ENCODE assay signal across 31 mouse cellular contexts in genomic region chr12:57456911-57457310, GRCm38 (mm10).
"Had no signal": no experiment of that assay in that cellular context is flagged by ENCODE, and none has a peak within 500 bp of the region (broad histone marks: within the 10 kb centered on the region; RNA-seq: fewer than 3 reads in every experiment).

No protein-coding gene starts in this region.

- H3K9me3 ChIP-seq: limb, embryonic 10.5 days; limb, embryonic 12.5 days; limb, embryonic 13.5 days; limb, embryonic 15.5 days; liver, embryonic 12.5 days; liver, embryonic 13.5 days; liver, embryonic 15.5 days; lung, embryonic 15.5 days; midbrain, embryonic 12.5 days; midbrain, embryonic 13.5 days; midbrain, embryonic 15.5 days; neural tube, embryonic 12.5 days had no signal

- H3K36me3 ChIP-seq: limb, embryonic 10.5 days; limb, embryonic 12.5 days; limb, embryonic 13.5 days; limb, embryonic 15.5 days; liver, embryonic 12.5 days; liver, embryonic 13.5 days; liver, embryonic 15.5 days; lung, embryonic 15.5 days; midbrain, embryonic 12.5 days; midbrain, embryonic 13.5 days; midbrain, embryonic 15.5 days; neural tube, embryonic 12.5 days had no signal

- DNase-seq: left cerebral cortex, postnatal 4 days; liver; liver, embryonic 13.5 days; liver, postnatal 0 days; lung, adult 18-20 months; lung, adult 2 months; lung, embryonic 14.5 days; lung, postnatal 10 days; lung, postnatal 14 days; lung, postnatal 36 days; lung, postnatal 4 days; midbrain, embryonic 14.5 days had no signal

- H3K9ac ChIP-seq: limb, embryonic 12.5 days; limb, embryonic 13.5 days; limb, embryonic 15.5 days; liver, embryonic 12.5 days; liver, embryonic 13.5 days; liver, embryonic 14.5 days; liver, embryonic 15.5 days; liver, postnatal 0 days; lung, embryonic 14.5 days; lung, embryonic 15.5 days; midbrain, embryonic 12.5 days; midbrain, embryonic 13.5 days; midbrain, embryonic 15.5 days; neural tube, embryonic 12.5 days had no signal

- H3K27me3 ChIP-seq: limb, embryonic 12.5 days; limb, embryonic 13.5 days; limb, embryonic 15.5 days; liver, embryonic 12.5 days; liver, embryonic 13.5 days; liver, embryonic 15.5 days; lung, embryonic 15.5 days; megakaryocyte, embryonic 14.5 days; midbrain, embryonic 12.5 days; midbrain, embryonic 13.5 days; midbrain, embryonic 15.5 days; neural tube, embryonic 12.5 days had no signal

- ATAC-seq: liver, embryonic 12.5 days; liver, postnatal 0 days; lung, postnatal 0 days; midbrain, embryonic 13.5 days; midbrain, embryonic 15.5 days; midbrain, embryonic 16.5 days had no signal

- H3K4me3 ChIP-seq: left cerebral cortex, adult 2 months; limb, embryonic 10.5 days; limb, embryonic 12.5 days; limb, embryonic 13.5 days; limb, embryonic 15.5 days; liver, embryonic 12.5 days; liver, embryonic 13.5 days; liver, embryonic 15.5 days; lung, embryonic 15.5 days; megakaryocyte, embryonic 14.5 days; midbrain, embryonic 12.5 days; midbrain, embryonic 13.5 days; midbrain, embryonic 15.5 days; myocyte; neural tube, embryonic 12.5 days had no signal

- H3K4me1 ChIP-seq: limb, embryonic 10.5 days; limb, embryonic 15.5 days; liver, embryonic 12.5 days; liver, embryonic 13.5 days; lung, embryonic 15.5 days; megakaryocyte, embryonic 14.5 days; midbrain, embryonic 13.5 days; midbrain, embryonic 15.5 days; neural tube, embryonic 12.5 days had no signal

- H3K4me2 ChIP-seq: limb, embryonic 12.5 days; limb, embryonic 13.5 days; limb, embryonic 15.5 days; liver, embryonic 11.5 days; liver, embryonic 12.5 days; liver, embryonic 13.5 days; liver, embryonic 15.5 days; lung, embryonic 14.5 days; lung, embryonic 15.5 days; midbrain, embryonic 12.5 days; midbrain, embryonic 13.5 days; midbrain, embryonic 15.5 days; neural tube, embryonic 12.5 days had no signal

- H3K27ac ChIP-seq: left cerebral cortex, adult 2 months; limb, embryonic 10.5 days; limb, embryonic 12.5 days; limb, embryonic 13.5 days; limb, embryonic 15.5 days; liver, embryonic 12.5 days; liver, embryonic 13.5 days; liver, embryonic 14.5 days; liver, embryonic 15.5 days; lung, embryonic 15.5 days; macrophage; midbrain, embryonic 12.5 days; midbrain, embryonic 13.5 days; midbrain, embryonic 15.5 days; neural tube, embryonic 12.5 days had no signal
